Mouse (Mus musculus): ENCODE results near the gene Gm17387.

Gm17387 gene

GRCm38 (mm10) chr7:141072017-141072745 lies 43.2 kb downstream of the Gm17387 start:
- no peak for DNase-seq (ENCODE audit: low spot score in 2 of 2)

DNA sequence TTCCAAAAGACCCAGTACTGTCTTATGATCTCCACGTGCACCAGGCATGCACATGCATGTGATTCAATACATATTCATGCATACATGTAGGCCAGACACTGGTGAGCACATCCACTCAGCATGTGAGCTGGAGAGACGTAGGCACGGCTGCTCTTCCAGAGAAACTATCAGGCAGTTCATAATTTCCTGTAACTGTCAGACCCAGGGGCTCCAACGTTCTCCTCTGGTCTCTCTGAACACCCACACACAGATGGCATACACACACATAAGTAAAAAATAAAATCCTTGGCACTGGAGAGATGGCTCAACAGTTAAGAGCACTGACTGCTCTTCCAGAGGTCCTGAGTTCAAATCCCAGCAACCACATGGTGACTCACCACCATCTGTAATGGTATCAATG lies 44.9 kb downstream of the Gm17387 start:
- no peak for DNase-seq (ENCODE audit: low spot score in 2 of 2)

DNA sequence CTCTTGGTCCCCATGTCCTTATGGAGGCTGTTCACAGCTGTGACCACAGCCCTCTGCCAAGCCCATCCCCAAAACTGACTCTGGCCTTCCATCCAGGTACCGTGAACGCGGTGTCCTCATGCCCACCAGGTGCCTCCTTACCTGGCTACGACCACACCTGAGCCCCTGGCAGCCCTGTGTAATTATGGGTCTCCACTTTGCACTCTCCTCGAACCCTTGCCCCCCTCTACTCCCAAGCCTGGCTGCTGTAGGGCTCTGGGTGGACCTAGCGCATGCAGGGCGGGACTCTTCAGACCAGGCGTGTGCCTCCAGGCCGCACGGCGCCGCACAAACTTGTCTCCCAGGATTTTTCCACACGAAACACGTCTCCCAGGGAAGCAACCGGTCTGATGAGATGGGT lies 48.9 kb downstream of the Gm17387 start, which contains the start of gene Pkp3:
Pkp3 (plus strand) TSS at position 378 of the 400 bp plus-strand sequence.
- DNase-seq (ENCODE audit: low spot score in 2 of 2): no peak

DNA sequence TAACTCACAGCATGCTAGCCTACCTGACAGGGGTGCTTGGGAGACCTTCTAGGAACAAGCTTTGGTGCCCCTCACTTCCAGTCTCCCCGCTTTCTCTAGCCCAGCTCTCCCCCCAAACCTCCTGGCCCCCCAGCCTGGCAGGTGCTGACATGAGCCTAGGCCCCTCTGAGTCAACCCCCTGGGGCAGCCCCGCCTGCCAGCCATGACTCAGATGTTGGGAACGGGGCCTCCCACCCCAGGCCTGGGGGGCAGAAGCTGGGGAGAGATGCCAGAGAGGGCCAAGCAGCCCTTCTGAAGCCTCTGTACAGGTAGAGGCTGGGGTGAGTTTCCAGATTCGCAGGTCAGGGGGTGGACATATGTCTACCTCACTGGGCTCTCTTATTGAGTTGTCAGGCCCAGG lies 49.9 kb downstream of the Gm17387 start:
- DNase-seq (ENCODE audit: low spot score in 2 of 2): no peak
